Mouse (Mus musculus): ENCODE measurements around the gene Mid1. TPM values are rescaled to one million over a fixed set of nuclear protein-coding genes. Genes with fewer than 3 reads are reported as not detected.
"Not testable (repeated sequence)": the region's sequence is repeated elsewhere in the genome, so short reads cannot be mapped to it uniquely, and the experiment has no call there.

Gene Mid1
- total and polyA plus RNA-seq, 3 experiments, result 0.05 to 0.83 (median 0.12) TPM

DNA sequence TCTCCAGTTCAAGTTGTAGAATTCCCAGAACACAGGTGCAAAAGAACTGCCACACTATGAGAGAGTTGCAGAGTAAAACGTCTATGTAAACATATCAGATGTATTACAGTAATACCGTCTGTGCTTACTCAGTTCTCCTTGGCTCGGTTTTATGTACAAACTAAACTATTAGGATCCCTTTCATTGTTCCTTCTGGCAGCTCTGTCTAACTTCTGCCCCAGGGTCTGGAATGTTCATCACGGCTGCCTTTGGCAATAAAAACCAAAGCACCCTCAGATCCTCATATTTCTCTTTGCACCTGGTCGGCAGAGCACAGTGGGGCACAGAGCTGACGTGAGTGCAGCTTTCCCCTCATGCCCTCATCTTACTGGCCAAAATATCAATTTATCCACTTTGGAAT is 290.0 kb downstream of the Mid1 start:
- not testable (repeated sequence) for H3K36me3 ChIP-seq (replicated peaks); DNase-seq (ENCODE audit: low spot score); H3K4me3 ChIP-seq (ENCODE audit: low read depth, low read length); ATAC-seq (ENCODE audit: extremely low read depth, insufficient number of reproducible peaks, low FRiP score, poor library complexity, severe bottlenecking); H3K4me1 ChIP-seq (ENCODE audit: insufficient read depth, low read depth, low read length); H3K27me3 ChIP-seq (ENCODE audit: insufficient read depth, low read length); H3K9me3 ChIP-seq (replicated peaks)

DNA sequence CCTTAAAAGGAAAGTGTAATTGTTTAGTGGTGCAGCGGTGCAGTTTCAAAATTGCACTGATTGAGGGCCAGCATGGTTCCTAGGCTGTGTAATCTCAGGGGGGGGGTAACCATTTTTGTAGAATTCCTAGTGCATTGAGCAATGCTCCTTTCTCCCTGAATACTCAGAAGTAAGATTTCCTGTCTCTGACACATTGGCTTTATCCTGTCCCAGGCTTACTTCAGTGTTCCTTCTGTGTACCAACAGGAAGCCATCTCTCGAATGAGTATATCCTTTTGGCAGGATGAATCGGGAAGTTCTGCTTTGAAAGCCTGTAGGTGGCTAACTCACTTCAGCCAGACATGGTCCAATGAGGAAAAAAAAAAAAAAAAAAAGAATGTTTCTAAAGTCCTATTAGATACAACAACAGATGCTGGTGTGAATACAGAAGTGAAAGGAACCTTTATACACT is 290.7 kb downstream of the Mid1 start:
- DNase-seq (ENCODE audit: low spot score); H3K4me1 ChIP-seq (ENCODE audit: insufficient read depth, low read depth, low read length); ATAC-seq (ENCODE audit: extremely low read depth, insufficient number of reproducible peaks, low FRiP score, poor library complexity, severe bottlenecking); H3K4me3 ChIP-seq (ENCODE audit: low read depth, low read length); H3K36me3 ChIP-seq (replicated peaks); H3K9me3 ChIP-seq (replicated peaks); H3K27me3 ChIP-seq (ENCODE audit: insufficient read depth, low read length): not testable (repeated sequence)

DNA sequence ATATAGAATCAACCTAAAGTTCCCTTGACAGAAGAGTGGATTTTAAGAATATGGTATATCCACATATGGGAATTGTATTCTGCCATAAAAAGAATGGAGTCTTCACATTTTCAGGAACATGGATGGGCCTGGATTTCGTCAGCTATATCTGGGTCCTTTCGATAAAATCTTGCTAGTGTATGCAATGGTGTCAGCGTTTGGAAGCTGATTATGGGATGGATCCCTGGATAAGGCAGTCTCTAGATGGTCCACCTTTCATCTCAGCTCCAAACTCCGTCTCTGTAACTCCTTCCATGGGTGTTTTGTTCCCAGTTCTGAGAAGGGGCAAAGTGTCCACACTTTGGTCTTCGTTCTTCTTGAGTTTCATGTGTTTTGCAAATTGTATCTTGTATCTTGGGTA is 291.3 kb downstream of the Mid1 start:
- not testable (repeated sequence) for H3K4me3 ChIP-seq (ENCODE audit: low read depth, low read length); ATAC-seq (ENCODE audit: extremely low read depth, insufficient number of reproducible peaks, low FRiP score, poor library complexity, severe bottlenecking); H3K9me3 ChIP-seq (replicated peaks); H3K36me3 ChIP-seq (replicated peaks); DNase-seq (ENCODE audit: low spot score); H3K27me3 ChIP-seq (ENCODE audit: insufficient read depth, low read length); H3K4me1 ChIP-seq (ENCODE audit: insufficient read depth, low read depth, low read length)

DNA sequence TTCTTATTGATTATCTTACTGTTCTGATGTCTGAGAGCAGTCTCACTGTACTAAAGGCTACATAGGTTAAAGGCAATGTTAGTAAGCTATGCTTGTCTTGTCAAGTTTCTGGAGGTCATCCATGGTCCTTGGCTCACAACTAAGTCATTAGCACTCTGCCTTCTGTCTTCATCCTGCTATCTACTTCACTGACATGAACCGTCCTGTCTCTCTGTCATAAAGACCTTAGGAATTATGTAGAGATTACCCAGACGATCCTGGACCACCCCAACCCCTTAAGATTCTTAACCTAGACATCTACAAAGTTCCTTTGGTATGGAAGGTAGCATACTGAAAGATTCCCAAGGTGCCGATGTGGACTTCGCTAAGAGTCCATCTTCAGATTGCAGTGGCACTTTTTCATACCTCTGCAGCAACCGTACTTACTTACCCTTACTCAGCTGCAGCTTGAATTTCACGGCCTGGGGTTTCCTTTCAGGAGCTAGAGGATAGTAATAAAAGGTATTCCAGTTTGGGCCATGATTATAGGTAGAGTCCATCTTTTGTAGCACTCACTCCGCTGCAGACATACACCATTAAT is 292.9 kb downstream of the Mid1 start:
- not testable (repeated sequence) for H3K9me3 ChIP-seq (replicated peaks); ATAC-seq (ENCODE audit: extremely low read depth, insufficient number of reproducible peaks, low FRiP score, poor library complexity, severe bottlenecking); H3K27me3 ChIP-seq (ENCODE audit: insufficient read depth, low read length); DNase-seq (ENCODE audit: low spot score); H3K4me3 ChIP-seq (ENCODE audit: low read depth, low read length); H3K4me1 ChIP-seq (ENCODE audit: insufficient read depth, low read depth, low read length); H3K36me3 ChIP-seq (replicated peaks)

DNA sequence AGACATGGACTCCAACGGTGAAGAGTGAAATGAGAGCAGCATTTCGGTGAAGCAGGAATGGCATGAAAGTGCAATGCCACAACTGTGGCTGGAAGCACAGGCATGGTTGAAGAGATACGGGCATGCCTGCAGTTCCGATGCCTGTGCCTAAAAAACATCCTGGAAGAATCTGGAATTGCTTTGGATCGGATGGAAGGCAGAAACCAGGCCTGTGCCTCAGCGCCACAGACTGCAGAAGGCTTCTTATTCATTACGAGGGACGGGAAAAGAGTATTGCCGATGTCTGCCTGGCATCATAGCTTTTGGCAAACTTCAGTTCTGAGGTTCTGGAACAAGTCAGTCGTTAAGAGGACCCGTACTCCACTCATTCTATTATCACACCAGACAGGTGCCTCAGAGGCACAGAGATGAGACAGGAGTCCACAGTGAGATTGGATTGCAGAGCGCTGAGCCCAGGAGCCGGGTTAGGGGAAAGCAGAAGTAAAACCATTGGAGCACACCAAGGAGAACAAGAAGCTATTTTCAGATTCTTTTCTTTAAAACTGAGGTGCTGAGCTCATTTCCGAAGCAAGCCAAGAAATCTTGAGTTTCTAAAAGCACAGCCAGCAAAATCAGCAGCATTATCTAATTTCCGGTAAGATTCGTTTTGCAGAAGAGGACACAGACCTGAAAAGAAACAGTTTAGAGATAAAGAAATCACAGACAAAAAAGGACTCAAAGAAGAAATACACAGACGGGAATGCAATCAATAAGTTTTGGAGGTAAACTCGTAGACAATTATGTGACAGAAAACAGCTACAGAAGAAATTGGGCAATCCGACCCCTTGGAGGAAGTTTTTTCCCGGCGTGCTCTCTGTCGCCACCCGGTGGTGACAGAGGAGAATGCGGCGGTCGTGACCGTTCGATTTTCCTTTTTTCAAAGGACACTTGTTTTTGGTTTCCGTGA is 293.7 kb downstream of the Mid1 start:
- not testable (repeated sequence) for H3K36me3 ChIP-seq (replicated peaks); H3K4me3 ChIP-seq (ENCODE audit: low read depth, low read length); H3K4me1 ChIP-seq (ENCODE audit: insufficient read depth, low read depth, low read length); H3K27me3 ChIP-seq (ENCODE audit: insufficient read depth, low read length); ATAC-seq (ENCODE audit: extremely low read depth, insufficient number of reproducible peaks, low FRiP score, poor library complexity, severe bottlenecking); H3K9me3 ChIP-seq (replicated peaks); DNase-seq (ENCODE audit: low spot score)

DNA sequence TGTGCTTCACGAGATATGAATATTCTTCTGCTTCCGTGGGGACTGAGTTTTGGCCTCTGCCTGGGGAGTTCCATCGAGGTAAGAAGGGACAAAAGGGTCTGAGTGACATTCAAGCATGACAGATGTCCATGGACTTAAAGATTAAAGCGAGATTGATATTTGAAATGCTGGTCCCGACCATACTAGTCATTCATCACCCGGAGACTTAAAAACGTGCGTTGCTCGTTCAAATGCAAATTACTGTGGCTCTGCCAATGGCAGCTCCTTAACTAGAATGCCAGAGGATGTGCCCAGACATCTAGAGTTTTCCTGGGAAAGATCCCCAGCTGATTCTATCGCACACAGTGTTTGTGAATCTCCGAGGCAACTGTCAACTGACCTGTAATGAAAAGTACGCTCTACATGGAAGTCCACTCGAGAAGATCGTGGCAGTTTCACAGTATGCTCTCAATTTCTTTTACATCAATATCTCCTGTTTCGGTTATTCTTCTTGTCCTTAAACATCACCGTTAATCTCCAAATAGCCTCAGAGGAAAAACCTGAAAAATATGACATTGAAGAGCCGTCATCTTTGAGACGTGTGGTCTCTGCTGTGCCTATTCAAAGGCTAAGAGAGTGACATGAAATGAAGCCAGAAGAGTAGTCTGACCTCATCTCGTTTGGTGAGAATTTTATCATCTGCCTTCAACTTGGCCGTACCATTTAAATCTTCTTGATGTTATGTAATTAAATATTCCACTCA is 294.6 kb downstream of the Mid1 start:
- not testable (repeated sequence) for H3K4me3 ChIP-seq (ENCODE audit: low read depth, low read length); H3K9me3 ChIP-seq (replicated peaks); H3K36me3 ChIP-seq (replicated peaks); H3K4me1 ChIP-seq (ENCODE audit: insufficient read depth, low read depth, low read length); H3K27me3 ChIP-seq (ENCODE audit: insufficient read depth, low read length); ATAC-seq (ENCODE audit: extremely low read depth, insufficient number of reproducible peaks, low FRiP score, poor library complexity, severe bottlenecking); DNase-seq (ENCODE audit: low spot score)

DNA sequence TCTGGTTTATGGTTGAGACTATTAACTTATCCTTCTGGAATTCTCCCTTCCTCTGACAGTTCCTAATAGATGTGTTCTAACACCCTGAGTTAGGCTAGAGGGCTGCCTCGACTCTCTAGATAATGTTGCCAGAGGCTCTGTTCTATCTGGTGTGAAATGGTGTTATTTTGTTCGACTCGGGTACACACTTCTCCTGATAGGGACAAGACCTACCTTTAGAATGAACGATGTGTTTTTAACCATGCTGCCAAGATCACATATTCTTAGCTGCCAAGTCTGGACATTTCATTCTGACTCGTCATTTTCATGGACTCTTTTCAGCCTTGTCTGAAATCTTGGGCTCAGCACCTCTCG is 295.2 kb downstream of the Mid1 start:
- not testable (repeated sequence) for H3K9me3 ChIP-seq (replicated peaks)

DNA sequence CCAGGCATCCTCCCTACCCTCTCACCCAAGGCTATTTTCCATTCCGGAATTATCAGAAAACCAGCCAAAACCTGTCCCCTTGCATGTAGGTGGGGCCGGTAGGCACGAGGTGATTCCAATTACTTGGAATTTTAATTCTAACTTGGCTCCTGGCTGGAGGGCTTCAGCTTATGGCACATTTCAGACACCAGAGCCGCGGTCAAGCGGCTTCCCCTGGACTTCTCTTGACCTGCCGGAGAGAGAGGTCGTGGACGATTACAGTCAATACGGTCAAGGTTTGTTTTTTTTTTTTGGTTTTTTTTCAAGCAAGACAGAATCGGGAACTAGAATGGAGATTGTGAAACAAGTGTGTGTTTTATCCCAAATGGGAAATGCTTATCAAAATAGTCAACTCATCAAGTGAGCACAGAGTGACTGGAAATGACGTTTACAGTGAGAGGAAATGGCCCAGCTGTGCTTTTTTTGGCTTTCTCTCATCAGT is 295.9 kb downstream of the Mid1 start:
- TF ChIP-seq GATA1 (IDR thresholded peaks at IDR 0.05; ENCODE audit: borderline replicate concordance, low read length) (no peak), GATA2 (IDR thresholded peaks at IDR 0.05; ENCODE audit: borderline replicate concordance, low read depth, low read length) (no peak), POLR2AphosphoS5 (IDR thresholded peaks at IDR 0.05; ENCODE audit: insufficient replicate concordance, low read depth, low read length) (no peak), TAL1 (conservative IDR thresholded peaks at IDR 0.05; ENCODE audit: low read depth, low read length) (no peak), CTCF (IDR thresholded peaks at IDR 0.05; ENCODE audit: low read depth, low read length) (no peak)
- DNase-seq (ENCODE audit: low spot score), result no peak
- no peaks in the 10 kb centered on the region for H3K36me3 ChIP-seq (replicated peaks)
- no peak for ATAC-seq (ENCODE audit: extremely low read depth, insufficient number of reproducible peaks, low FRiP score, poor library complexity, severe bottlenecking)
- no peaks in the 10 kb centered on the region for H3K9me3 ChIP-seq (replicated peaks)
- no peak overlapping the region for H3K4me3 ChIP-seq (ENCODE audit: low read depth, low read length)
- peaks cover 6% of the 10 kb centered on the region for H3K27me3 ChIP-seq (ENCODE audit: insufficient read depth, low read length)
- H3K4me1 ChIP-seq (ENCODE audit: insufficient read depth, low read depth, low read length), result peaks cover 8% of the 10 kb centered on the region

More for the DNA sequence above, 295.2 kb downstream of the Mid1 start:
- not testable (repeated sequence) for DNase-seq (ENCODE audit: low spot score); H3K4me1 ChIP-seq (ENCODE audit: insufficient read depth, low read depth, low read length); H3K36me3 ChIP-seq (replicated peaks); ATAC-seq (ENCODE audit: extremely low read depth, insufficient number of reproducible peaks, low FRiP score, poor library complexity, severe bottlenecking); H3K27me3 ChIP-seq (ENCODE audit: insufficient read depth, low read length); H3K4me3 ChIP-seq (ENCODE audit: low read depth, low read length)

DNA sequence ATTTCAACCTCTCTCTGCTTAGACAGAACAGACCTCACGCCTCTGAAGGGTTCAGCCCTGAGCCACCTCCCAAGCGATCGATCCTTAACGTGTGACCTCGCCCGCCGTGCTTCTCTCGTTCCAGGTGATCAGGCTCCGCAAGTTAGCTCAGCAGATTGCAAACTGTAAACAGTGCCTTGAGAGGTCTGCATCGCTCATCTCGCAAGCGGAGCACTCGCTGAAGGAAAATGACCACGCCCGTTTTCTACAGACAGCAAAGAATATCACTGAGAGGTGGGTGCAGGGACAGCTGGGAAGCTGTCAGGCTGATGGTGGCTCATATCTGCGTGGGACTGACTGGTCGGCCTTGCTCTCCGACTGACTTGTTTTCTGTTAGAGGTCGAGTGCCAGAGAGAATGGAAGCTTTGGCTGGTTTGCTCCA is 296.8 kb downstream of the Mid1 start:
- not testable (repeated sequence) for H3K27me3 ChIP-seq (ENCODE audit: insufficient read depth, low read length); H3K36me3 ChIP-seq (replicated peaks); H3K9me3 ChIP-seq (replicated peaks); DNase-seq (ENCODE audit: low spot score); ATAC-seq (ENCODE audit: extremely low read depth, insufficient number of reproducible peaks, low FRiP score, poor library complexity, severe bottlenecking); H3K4me3 ChIP-seq (ENCODE audit: low read depth, low read length)
- peaks cover 11% of the 10 kb centered on the region for H3K4me1 ChIP-seq (ENCODE audit: insufficient read depth, low read depth, low read length)

DNA sequence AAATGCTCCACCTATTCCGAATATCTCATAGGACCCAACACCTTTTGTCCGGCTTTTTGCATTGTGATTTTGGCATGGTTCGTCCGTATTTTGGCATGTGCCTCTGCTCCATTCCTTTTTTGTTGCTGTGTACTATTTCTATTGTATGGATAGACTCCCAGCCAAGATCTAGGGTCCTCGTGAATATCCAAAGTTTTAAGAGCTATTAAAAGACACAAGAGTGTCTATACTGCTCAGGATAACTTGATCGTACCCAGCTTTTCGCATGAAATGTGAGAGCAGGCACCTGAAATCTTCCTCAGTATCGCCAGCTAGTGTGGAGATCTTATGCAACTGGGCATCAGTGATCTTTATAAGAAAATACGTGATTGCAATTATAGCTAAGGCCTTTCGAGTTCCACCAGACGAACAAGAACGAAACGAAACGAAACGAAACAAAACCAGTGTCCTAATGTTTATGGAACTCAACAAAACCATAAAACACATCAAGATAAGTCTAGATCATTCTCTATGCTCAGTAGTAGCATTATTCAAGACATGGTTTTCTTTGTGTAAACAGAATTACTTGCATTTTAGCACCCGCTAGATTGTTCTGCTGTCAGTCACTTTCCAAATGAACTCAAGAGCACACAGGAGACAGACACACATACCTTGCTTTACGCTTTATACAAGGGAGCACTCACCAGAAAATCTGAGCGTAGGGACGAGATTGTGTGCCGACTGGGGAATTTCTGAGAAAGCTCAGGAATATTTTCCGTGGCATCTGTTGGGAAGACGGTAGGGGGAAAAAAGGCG is 297.8 kb downstream of the Mid1 start:
- H3K4me3 ChIP-seq (ENCODE audit: low read depth, low read length); H3K27me3 ChIP-seq (ENCODE audit: insufficient read depth, low read length); H3K36me3 ChIP-seq (replicated peaks); H3K9me3 ChIP-seq (replicated peaks); ATAC-seq (ENCODE audit: extremely low read depth, insufficient number of reproducible peaks, low FRiP score, poor library complexity, severe bottlenecking); DNase-seq (ENCODE audit: low spot score): not testable (repeated sequence)
- peaks cover 15% of the 10 kb centered on the region for H3K4me1 ChIP-seq (ENCODE audit: insufficient read depth, low read depth, low read length)
